Mouse (Mus musculus): ENCODE results near the gene Mrps11. TPM values are rescaled to one million over a fixed set of nuclear protein-coding genes. Genes with fewer than 3 reads are reported as not detected.

Mrps11 gene
- polyA plus RNA-seq, 1 experiment from 2014 or later: 70.8 TPM

DNA sequence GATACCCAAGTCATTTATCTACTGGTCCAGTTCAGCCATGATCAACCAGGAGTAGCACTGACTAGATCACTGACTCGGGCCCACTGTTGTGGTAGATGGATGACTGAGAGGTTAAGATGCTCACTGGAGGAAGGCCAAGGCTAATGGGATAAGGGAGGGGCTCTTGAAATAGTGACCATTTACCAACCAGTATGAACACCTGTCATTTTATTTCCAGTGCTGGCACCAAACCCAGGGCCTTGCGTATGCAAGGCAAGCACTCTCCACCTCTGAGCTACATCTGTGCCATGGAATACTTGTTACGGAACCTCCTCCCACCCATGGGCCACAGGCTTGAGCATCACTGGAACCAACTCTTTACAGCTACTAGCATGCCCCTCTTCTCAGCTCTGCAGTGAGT is 19.1 kb upstream of the Mrps11 start:
- H3K4me2 ChIP-seq (ENCODE audit: low read depth, low read length): no peak overlapping the region
- H3K4me3 ChIP-seq (ENCODE audit: low read length): no peak overlapping the region
- no peaks in the 10 kb centered on the region for H3K27me3 ChIP-seq (ENCODE audit: control insufficient read depth, insufficient read depth, low read depth, low read length)
- no peak overlapping the region for H3K9ac ChIP-seq (ENCODE audit: low read length)
- no peak overlapping the region for H3K27ac ChIP-seq (ENCODE audit: low read length)
- H3K36me3 ChIP-seq (ENCODE audit: control insufficient read depth, insufficient read depth, low read length): no peaks in the 10 kb centered on the region
- ATAC-seq (ENCODE audit: low read depth): no peak
- no peaks in the 10 kb centered on the region for H3K9me3 ChIP-seq (ENCODE audit: control insufficient read depth, low read length)
- H3K4me1 ChIP-seq (replicated peaks; ENCODE audit: control insufficient read depth, insufficient read depth, low read length): no peaks in the 10 kb centered on the region
- WGBS: 84% methylated on average over 3 of the region's 3 CpGs

DNA sequence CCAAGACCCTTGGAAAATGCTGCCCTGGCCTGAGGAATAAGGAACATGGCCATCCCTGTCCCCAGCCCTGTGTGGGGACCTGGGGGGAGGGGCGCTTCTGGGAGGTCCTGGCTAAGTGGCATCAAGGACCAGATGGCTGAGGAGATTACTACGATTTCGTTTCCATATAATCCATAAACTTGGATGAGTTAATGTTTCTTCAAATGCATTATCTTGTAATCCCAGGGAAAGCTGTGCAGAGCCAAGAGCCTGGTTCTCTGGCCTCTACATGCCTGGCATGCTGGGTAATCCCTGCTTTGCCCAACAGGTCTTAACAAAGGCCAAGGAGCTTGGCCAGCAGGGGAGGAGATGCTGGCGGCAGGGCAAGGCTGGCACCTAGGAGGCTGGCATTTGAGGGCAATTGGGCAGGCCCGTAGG is 17.7 kb upstream of the Mrps11 start:
- no peak for ATAC-seq (ENCODE audit: low read depth)
- no peak overlapping the region for H3K4me3 ChIP-seq (ENCODE audit: low read length)
- H3K36me3 ChIP-seq (ENCODE audit: control insufficient read depth, insufficient read depth, low read length): no peaks in the 10 kb centered on the region
- 68% methylated on average over 5 of the region's 5 CpGs for WGBS
- H3K27me3 ChIP-seq (ENCODE audit: control insufficient read depth, insufficient read depth, low read depth, low read length): no peaks in the 10 kb centered on the region
- no peak overlapping the region for H3K9ac ChIP-seq (ENCODE audit: low read length)
- no peaks in the 10 kb centered on the region for H3K9me3 ChIP-seq (ENCODE audit: control insufficient read depth, low read length)
- H3K4me1 ChIP-seq (replicated peaks; ENCODE audit: control insufficient read depth, insufficient read depth, low read length): peaks cover 3% of the 10 kb centered on the region; the same call in 1 of the 2 replicates
- no peak overlapping the region for H3K4me2 ChIP-seq (ENCODE audit: low read depth, low read length)
- H3K27ac ChIP-seq (ENCODE audit: low read length): no peak overlapping the region

- 22% methylated on average over 18 of the region's 18 CpGs for WGBS
- no peak overlapping the region for H3K27ac ChIP-seq (ENCODE audit: low read length)
- no peak overlapping the region for H3K9ac ChIP-seq (ENCODE audit: low read length)
- H3K4me1 ChIP-seq (replicated peaks; ENCODE audit: control insufficient read depth, insufficient read depth, low read length): peaks cover 3% of the 10 kb centered on the region; the same call in 1 of the 2 replicates
- H3K9me3 ChIP-seq (ENCODE audit: control insufficient read depth, low read length): no peaks in the 10 kb centered on the region
- peak; percentile 58 for ATAC-seq (ENCODE audit: low read depth)
- H3K4me3 ChIP-seq (ENCODE audit: low read length): no peak overlapping the region
- no peaks in the 10 kb centered on the region for H3K36me3 ChIP-seq (ENCODE audit: control insufficient read depth, insufficient read depth, low read length)
- no peak overlapping the region for H3K4me2 ChIP-seq (ENCODE audit: low read depth, low read length)
- no peaks in the 10 kb centered on the region for H3K27me3 ChIP-seq (ENCODE audit: control insufficient read depth, insufficient read depth, low read depth, low read length)
These were observed 16.8 kb upstream of the Mrps11 start for GRCm38 (mm10) chr7:78766019-78766683.

- 87% methylated on average over 12 of the region's 12 CpGs for WGBS
- Histone ChIP-seq H3K4me2 (ENCODE audit: low read depth, low read length) (no peak overlapping the region), H3K4me1 (replicated peaks; ENCODE audit: control insufficient read depth, insufficient read depth, low read length) (peaks cover 3% of the 10 kb centered on the region; the same call in 1 of the 2 replicates), H3K27ac (ENCODE audit: low read length) (no peak overlapping the region), H3K27me3 (ENCODE audit: control insufficient read depth, insufficient read depth, low read depth, low read length) (no peaks in the 10 kb centered on the region), H3K9me3 (ENCODE audit: control insufficient read depth, low read length) (no peaks in the 10 kb centered on the region), H3K36me3 (ENCODE audit: control insufficient read depth, insufficient read depth, low read length) (no peaks in the 10 kb centered on the region), H3K4me3 (ENCODE audit: low read length) (no peak overlapping the region), H3K9ac (ENCODE audit: low read length) (no peak overlapping the region)
- no peak for ATAC-seq (ENCODE audit: low read depth)
These were observed 14.9 kb upstream of the Mrps11 start for GRCm38 (mm10) chr7:78767929-78768531.

GRCm38 (mm10) chr7:78769075-78769652 is 13.8 kb upstream of the Mrps11 start:
- no peaks in the 10 kb centered on the region; the same call in 1 of the 2 replicates for H3K36me3 ChIP-seq (ENCODE audit: control insufficient read depth, insufficient read depth, low read length)
- peaks cover 3% of the 10 kb centered on the region; the same call in 1 of the 2 replicates for H3K4me1 ChIP-seq (replicated peaks; ENCODE audit: control insufficient read depth, insufficient read depth, low read length)
- 17% methylated on average over 7 of the region's 7 CpGs for WGBS
- no peaks in the 10 kb centered on the region for H3K9me3 ChIP-seq (ENCODE audit: control insufficient read depth, low read length)
- no peak overlapping the region for H3K4me2 ChIP-seq (ENCODE audit: low read depth, low read length)
- peak overlapping the region; percentile 26; the same call in 1 of the 2 replicates for H3K27ac ChIP-seq (ENCODE audit: low read length)
- peak; percentile 70 for ATAC-seq (ENCODE audit: low read depth)
- no peaks in the 10 kb centered on the region for H3K27me3 ChIP-seq (ENCODE audit: control insufficient read depth, insufficient read depth, low read depth, low read length)
- no peak overlapping the region for H3K4me3 ChIP-seq (ENCODE audit: low read length)
- H3K9ac ChIP-seq (ENCODE audit: low read length): no peak overlapping the region

DNA sequence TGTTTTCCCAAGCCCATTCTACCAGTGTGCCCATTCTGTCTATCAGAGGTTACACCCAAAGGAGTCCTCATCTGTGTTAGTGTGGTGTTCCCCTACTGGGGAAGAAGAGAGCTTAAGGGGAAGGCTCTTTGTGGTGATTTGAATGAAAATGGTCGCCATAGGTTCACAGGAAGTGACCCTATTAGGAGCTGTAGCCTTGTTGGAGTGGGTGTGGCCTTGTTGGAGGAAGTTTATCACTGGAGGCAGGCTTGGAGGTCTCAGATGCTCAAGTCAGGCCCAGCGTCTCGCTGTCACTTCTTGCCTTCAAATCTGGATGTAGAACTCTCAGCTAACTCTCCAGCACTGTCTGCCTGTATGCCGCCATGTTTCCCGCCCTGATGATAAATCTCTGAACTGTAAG is 12.0 kb upstream of the Mrps11 start:
- ATAC-seq (ENCODE audit: low read depth): no peak
- 86% methylated on average over 5 of the region's 5 CpGs for WGBS
- H3K36me3 ChIP-seq (ENCODE audit: control insufficient read depth, insufficient read depth, low read length): peaks cover 12% of the 10 kb centered on the region

DNA sequence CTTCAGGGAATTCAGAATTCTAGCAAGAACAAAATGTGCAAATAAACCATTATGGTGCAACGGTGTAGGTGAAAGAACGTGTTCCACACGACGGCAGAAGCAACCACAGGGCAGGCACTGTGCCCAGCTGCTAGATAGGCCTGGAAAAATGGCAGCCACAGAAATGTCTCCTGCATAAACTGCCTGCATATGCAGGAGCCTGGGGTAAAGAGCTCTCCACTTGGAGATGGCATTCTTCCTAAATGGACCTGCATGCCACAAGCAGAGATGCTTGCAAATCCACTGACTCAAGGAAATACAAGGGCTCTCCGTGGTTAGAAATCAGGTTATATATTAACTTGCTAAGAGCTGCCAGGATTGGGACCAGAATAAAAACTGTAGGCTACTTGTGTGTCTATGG is 4.2 kb upstream of the Mrps11 start:
- no peaks in the 10 kb centered on the region for H3K27me3 ChIP-seq (ENCODE audit: control insufficient read depth, insufficient read depth, low read depth, low read length)
- peaks cover 6% of the 10 kb centered on the region for H3K4me1 ChIP-seq (replicated peaks; ENCODE audit: control insufficient read depth, insufficient read depth, low read length)
- peaks cover 26% of the 10 kb centered on the region for H3K36me3 ChIP-seq (ENCODE audit: control insufficient read depth, insufficient read depth, low read length)
- no peak overlapping the region for H3K4me2 ChIP-seq (ENCODE audit: low read depth, low read length)
- no peak for ATAC-seq (ENCODE audit: low read depth)
- WGBS: 75% methylated on average over 5 of the region's 5 CpGs
- H3K27ac ChIP-seq (ENCODE audit: low read length): no peak overlapping the region
- H3K4me3 ChIP-seq (ENCODE audit: low read length): no peak overlapping the region
- no peaks in the 10 kb centered on the region for H3K9me3 ChIP-seq (ENCODE audit: control insufficient read depth, low read length)
- no peak overlapping the region for H3K9ac ChIP-seq (ENCODE audit: low read length)

More for the DNA sequence above, 12.0 kb upstream of the Mrps11 start:
- Histone ChIP-seq H3K9me3 (ENCODE audit: control insufficient read depth, low read length) (no peaks in the 10 kb centered on the region), H3K4me1 (replicated peaks; ENCODE audit: control insufficient read depth, insufficient read depth, low read length) (peaks cover 3% of the 10 kb centered on the region; the same call in 1 of the 2 replicates), H3K4me2 (ENCODE audit: low read depth, low read length) (no peak overlapping the region), H3K9ac (ENCODE audit: low read length) (no peak overlapping the region), H3K4me3 (ENCODE audit: low read length) (no peak overlapping the region), H3K27me3 (ENCODE audit: control insufficient read depth, insufficient read depth, low read depth, low read length) (no peaks in the 10 kb centered on the region), H3K27ac (ENCODE audit: low read length) (no peak overlapping the region)

DNA sequence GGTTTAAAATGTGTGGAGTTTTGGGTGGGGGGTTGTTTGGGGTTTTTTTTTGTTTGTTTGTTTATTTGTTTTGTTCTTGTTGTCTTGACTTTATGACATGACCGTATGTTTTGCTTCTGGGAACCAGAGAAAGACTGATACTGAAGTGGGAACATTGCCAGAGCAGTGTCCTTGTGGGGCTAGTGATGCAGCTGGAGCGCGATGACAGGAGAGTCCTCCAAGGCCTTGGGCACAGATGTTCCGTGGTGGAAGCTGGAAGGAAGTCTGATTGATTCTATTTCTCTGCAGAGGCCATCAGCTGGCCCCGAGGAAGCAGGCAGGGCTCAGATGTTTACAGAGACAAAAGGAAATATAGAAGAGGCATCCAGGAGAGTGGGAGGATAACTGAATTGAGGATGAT is 3.0 kb downstream of the Mrps11 start:
- no peaks in the 10 kb centered on the region for H3K27me3 ChIP-seq (ENCODE audit: control insufficient read depth, insufficient read depth, low read depth, low read length)
- 60% methylated on average over 5 of the region's 5 CpGs for WGBS
- H3K4me3 ChIP-seq (ENCODE audit: low read length): no peak overlapping the region
- H3K4me1 ChIP-seq (replicated peaks; ENCODE audit: control insufficient read depth, insufficient read depth, low read length): peaks cover 9% of the 10 kb centered on the region
- H3K4me2 ChIP-seq (ENCODE audit: low read depth, low read length): no peak overlapping the region
- no peak for ATAC-seq (ENCODE audit: low read depth)
- H3K9ac ChIP-seq (ENCODE audit: low read length): no peak overlapping the region
- H3K27ac ChIP-seq (ENCODE audit: low read length): no peak overlapping the region
- no peaks in the 10 kb centered on the region for H3K9me3 ChIP-seq (ENCODE audit: control insufficient read depth, low read length)
- H3K36me3 ChIP-seq (ENCODE audit: control insufficient read depth, insufficient read depth, low read length): peaks cover 14% of the 10 kb centered on the region

DNA sequence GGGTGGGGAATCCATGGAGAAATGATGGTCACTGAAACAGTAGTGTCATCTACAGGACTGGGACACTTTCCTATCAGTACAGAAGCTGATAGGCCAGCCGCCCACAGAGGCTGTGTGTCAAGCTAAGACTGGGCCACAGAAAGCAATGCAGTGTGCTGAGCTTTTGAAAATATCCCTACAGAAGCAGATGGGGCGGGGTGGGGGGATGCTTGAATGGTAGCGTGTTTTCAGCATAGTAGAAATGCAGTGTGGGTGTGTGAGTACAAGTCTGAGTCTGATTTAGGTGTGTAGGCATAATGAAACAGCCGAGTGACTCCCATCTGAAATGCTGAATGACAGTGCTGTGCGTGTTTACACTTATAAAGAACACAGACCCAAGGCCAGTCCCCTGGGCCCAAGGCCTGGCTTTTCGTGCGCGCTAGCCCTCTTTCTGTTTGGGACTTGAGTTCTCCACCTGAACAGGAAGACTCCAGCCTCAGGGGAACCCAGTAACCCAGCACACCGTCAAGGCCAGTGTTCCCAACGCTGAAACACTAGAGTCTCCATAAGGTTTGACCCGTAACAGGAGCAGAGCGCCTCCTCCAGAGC is 5.0 kb downstream of the Mrps11 start:
- no peak overlapping the region for H3K27ac ChIP-seq (ENCODE audit: low read length)
- H3K36me3 ChIP-seq (ENCODE audit: control insufficient read depth, insufficient read depth, low read length): peaks cover 16% of the 10 kb centered on the region
- H3K9ac ChIP-seq (ENCODE audit: low read length): no peak overlapping the region
- peaks cover 4% of the 10 kb centered on the region; the same call in 1 of the 2 replicates for H3K4me1 ChIP-seq (replicated peaks; ENCODE audit: control insufficient read depth, insufficient read depth, low read length)
- ATAC-seq (ENCODE audit: low read depth): no peak
- no peaks in the 10 kb centered on the region for H3K27me3 ChIP-seq (ENCODE audit: control insufficient read depth, insufficient read depth, low read depth, low read length)
- 87% methylated on average over 12 of the region's 12 CpGs for WGBS
- H3K4me2 ChIP-seq (ENCODE audit: low read depth, low read length): no peak overlapping the region
- H3K4me3 ChIP-seq (ENCODE audit: low read length): no peak overlapping the region
- H3K9me3 ChIP-seq (ENCODE audit: control insufficient read depth, low read length): no peaks in the 10 kb centered on the region
